Mouse (Mus musculus) hindbrain, embryonic 11.5 days (tissue): Measurements from ENCODE around the gene Gm20388. TPM values are rescaled to one million over a fixed set of nuclear protein-coding genes. Genes with fewer than 3 reads are reported as not detected.

ENCODE experiments used
- ATAC-seq: fragments of 200-750 bp; cut with Nextera tagmentation; 2 replicates; pipeline ENCODE4 v1.8.0; 2017; ENCODE audit warnings: mild to moderate bottlenecking, moderate TSS enrichment, moderate library complexity; ENCODE audit not compliant: low FRiP score
- DNase-seq: peaks from one replicate; pipeline ENCODE4 v3.0.0-alpha.2; 2015; ENCODE audit warnings: low spot score
- H3K27ac ChIP-seq: fragments of 300-500 bp; sonication (generic); 2 replicates; pipeline ENCODE4 v1.5.1; 2014; ENCODE audit warnings: mild to moderate bottlenecking, low read depth, low read length
- H3K27me3 ChIP-seq: fragments of 300-500 bp; sonication (generic); 2 replicates; pipeline ENCODE4 v1.6.1; 2014; ENCODE audit warnings: mild to moderate bottlenecking, low read length, moderate library complexity, mixed read lengths; ENCODE audit not compliant: control insufficient read depth, insufficient read depth
- H3K36me3 ChIP-seq: fragments of 300-500 bp; sonication (generic); 2 replicates; pipeline ENCODE4 v1.6.1; 2014; ENCODE audit warnings: mild to moderate bottlenecking, low read length, moderate library complexity, mixed read lengths; ENCODE audit not compliant: control insufficient read depth, insufficient read depth
- H3K4me1 ChIP-seq: fragments of 300-500 bp; sonication (generic); replicated peaks from 2 replicates; pipeline ENCODE4 v1.6.1; 2014; ENCODE audit warnings: low read length, mixed read lengths; ENCODE audit not compliant: control insufficient read depth, insufficient read depth
- H3K4me2 ChIP-seq: fragments of 300-500 bp; sonication (generic); replicated peaks from 2 replicates; pipeline ENCODE4 v1.6.1; 2014; ENCODE audit warnings: mild to moderate bottlenecking, low read depth, low read length
- H3K4me3 ChIP-seq: fragments of 300-500 bp; sonication (generic); 2 replicates; pipeline ENCODE4 v1.5.1; 2014; ENCODE audit warnings: low read depth, low read length
- H3K9ac ChIP-seq: fragments of 300-500 bp; sonication (generic); 2 replicates; pipeline ENCODE4 v1.6.1; 2014; ENCODE audit warnings: low read depth, low read length
- H3K9me3 ChIP-seq: fragments of 300-500 bp; sonication (generic); 2 replicates; pipeline ENCODE4 v1.6.1; 2016; ENCODE audit warnings: low read length; ENCODE audit not compliant: control insufficient read depth
- WGBS: fragments of 180-500 bp; shearing (Covaris S2); extraction: QIAGEN DNeasy Blood & Tissue Kit; methylation state at CpG from one replicate; pipeline ENCODE4 v1.1.7; 2014; 5-methylcytosine and 5-hydroxymethylcytosine counted together
- polyA plus RNA-seq: library from polyadenylated mRNA; unstranded; fragments of >200 nt; fragmentation: Nextera tagmentation; extraction: Ambion mirVana; gene quantifications from 2 replicates; pipeline ENCODE4 v1.2.1, GENCODE M21; 2014

The Gm20388 gene
- polyA plus RNA-seq, 1 experiment from 2014 or later, result 11.8 TPM

DNA sequence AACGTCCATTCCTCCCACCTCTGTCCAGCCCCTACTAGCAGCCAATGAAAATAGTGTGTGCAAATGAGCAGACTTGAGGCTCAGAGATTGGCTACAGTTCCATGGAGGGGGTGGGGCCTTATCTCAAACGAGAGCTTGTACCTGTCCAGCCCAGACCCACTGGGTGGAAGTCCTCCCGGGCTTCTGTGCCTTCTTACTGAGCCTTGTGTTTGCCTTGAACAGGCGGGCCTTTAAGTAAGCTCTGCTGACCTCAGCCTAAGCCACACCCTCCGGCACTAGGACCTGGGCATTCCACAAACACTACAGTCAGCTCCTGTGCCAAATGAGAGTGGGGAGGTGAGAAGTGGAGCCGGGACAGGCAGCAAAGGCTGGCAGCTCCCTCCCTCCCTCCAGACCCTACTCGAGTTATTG, 2383.6 kb downstream of the Gm20388 start:
- Histone ChIP-seq H3K27me3 (no peaks in the 10 kb centered on the region), H3K4me1 (peaks cover 15% of the 10 kb centered on the region), H3K4me2 (no peak overlapping the region), H3K36me3 (no peaks in the 10 kb centered on the region), H3K4me3 (no peak overlapping the region), H3K27ac (no peak overlapping the region), H3K9ac (no peak overlapping the region), H3K9me3 (no peaks in the 10 kb centered on the region)
- WGBS, result 3% methylated on average over 7 of the region's 7 CpGs
- ATAC-seq, result peak; percentile 68
- DNase-seq, result peak; percentile 40

DNA sequence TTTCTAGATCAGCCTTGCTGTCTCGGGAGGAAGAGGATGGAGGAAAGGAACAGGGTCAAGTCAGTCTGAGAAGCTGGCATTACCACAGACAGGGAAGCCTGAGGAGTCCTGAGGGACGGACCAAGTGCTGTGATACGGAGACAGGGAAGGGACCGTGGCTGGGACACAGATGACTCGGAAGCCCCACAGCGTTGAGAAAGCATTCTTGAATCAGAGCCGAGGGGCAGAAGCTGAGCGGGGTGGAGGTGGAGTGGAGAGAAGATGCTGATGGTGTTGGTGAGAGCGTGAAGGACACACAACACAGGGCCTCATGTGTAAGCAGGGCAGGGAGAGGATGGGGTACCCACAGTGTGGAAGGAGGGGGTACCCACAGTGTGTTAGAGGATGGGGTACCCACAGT, 2384.7 kb downstream of the Gm20388 start:
- DNase-seq, result no peak
- H3K4me2 ChIP-seq, result no peak overlapping the region
- WGBS, result 69% methylated on average over 9 of the region's 9 CpGs

DNA sequence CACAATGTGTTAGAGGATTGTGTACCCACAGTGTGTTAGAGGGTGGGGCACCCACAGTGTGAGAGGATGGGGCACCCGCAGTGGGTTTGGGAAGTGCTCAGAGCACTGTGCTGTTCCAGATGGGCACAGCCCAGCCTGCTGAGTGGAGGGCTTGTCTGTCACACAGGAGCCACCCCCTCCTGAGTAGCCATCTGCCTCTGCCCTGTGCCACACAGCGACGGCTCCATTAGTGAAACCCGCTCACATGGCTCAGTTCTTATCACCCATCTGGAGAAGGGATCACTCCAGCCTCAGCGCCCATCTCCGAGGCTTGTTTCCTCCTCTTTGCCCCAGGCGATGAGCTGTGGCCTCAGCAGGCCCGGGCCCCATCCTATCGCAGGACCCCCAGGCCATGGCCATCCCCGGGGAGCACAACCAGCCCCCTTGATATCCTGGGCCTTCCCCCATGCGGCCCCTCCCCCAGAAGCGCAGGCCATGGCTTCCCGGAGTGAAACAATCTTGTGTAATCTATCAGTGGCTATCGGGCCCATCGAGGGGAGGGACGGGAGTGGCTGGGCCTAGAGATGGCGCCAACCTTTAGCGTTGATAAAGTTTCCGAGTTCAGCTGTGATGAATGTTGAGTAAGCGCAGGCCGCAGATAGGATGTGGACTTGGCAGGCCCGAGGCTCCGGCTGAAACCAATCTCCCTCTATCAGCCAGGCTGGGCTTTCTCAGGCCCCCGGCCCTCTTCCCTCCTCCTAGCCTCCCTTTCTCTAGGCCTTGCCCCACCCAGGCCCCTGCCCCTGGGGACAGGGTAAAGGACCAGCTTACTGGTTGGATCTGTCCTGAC, 2385.7 kb downstream of the Gm20388 start:
- 0 out of 2 replicates have a peak overlapping the region, but pooled peaks have one; percentile 15 for H3K9ac ChIP-seq
- no peaks in the 10 kb centered on the region for H3K9me3 ChIP-seq
- H3K27me3 ChIP-seq, result no peaks in the 10 kb centered on the region
- H3K36me3 ChIP-seq, result no peaks in the 10 kb centered on the region
- H3K4me3 ChIP-seq, result no peak overlapping the region
- H3K4me2 ChIP-seq, result no peak overlapping the region
- peaks cover 13% of the 10 kb centered on the region for H3K4me1 ChIP-seq
- H3K27ac ChIP-seq, result peak overlapping the region; percentile 30; the same call in 1 of the 2 replicates
- peak; percentile 23; the same call in 1 of the 2 replicates for ATAC-seq
- 39% methylated on average over 24 of the region's 24 CpGs for WGBS
- DNase-seq, result peak; percentile 27

More for the DNA sequence above, 2384.7 kb downstream of the Gm20388 start:
- Histone ChIP-seq H3K4me3 (no peak overlapping the region), H3K27ac (no peak overlapping the region), H3K9me3 (no peaks in the 10 kb centered on the region), H3K4me1 (peaks cover 15% of the 10 kb centered on the region), H3K27me3 (no peaks in the 10 kb centered on the region), H3K36me3 (no peaks in the 10 kb centered on the region), H3K9ac (no peak overlapping the region)
- no peak for ATAC-seq

DNA sequence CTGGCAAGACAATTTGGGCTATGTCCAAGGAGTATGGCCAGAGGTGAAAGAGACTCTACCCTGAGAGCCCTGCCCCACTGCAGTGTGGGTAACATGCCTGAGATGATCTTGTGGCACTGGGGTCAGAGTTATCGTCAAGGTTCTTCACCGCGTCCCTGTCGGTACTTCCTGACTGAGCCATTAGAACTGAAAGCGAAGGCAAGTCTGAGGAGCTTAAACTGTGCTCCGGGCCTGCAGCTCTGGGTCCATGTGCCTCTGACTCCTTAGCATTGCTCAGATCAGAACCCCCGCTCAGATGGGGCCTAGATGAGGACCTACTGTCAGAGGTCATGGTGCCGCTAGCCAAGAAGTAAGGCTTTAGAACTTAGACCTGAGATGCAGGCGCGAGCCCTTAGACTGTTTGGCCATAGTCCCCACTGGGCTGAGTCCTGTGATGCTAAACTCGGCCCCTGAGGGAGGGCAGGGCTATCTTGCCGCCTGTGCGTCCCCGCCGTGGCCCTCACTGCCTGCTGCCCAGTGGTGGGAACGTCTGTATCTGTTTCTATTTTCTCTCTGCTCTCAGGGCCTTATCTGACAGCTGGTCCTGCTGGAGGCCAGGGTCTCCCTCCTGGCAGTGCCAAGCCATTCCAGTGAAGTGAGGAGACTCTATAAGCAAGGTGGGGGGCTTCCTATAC, 2389.1 kb downstream of the Gm20388 start:
- Histone ChIP-seq H3K9ac (no peak overlapping the region), H3K4me1 (peaks cover 9% of the 10 kb centered on the region), H3K4me2 (no peak overlapping the region), H3K4me3 (no peak overlapping the region), H3K27ac (no peak overlapping the region), H3K36me3 (no peaks in the 10 kb centered on the region), H3K9me3 (no peaks in the 10 kb centered on the region), H3K27me3 (no peaks in the 10 kb centered on the region)
- ATAC-seq (no peak), DNase-seq (no peak)
- 62% methylated on average over 16 of the region's 16 CpGs for WGBS

DNA sequence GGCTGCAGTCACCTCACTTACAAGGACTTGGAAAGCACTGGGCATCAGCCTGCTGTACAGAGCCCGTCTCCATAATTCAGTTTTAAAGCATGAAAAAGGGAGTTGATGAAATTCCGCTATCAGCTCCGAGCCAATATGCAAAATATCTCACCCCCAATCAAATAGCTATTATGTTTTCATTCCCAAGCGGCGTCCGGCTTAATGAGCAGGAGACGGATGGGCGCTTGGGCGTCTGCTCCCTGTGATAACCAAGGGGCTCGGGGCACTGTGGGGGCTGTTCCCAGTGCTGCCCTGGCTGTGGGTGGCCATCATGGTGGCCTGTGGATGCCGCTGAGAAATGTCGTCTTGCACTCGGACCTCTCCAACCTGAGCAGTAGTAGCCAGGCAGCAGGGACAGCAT, 2390.4 kb downstream of the Gm20388 start:
- H3K27me3 ChIP-seq, result no peaks in the 10 kb centered on the region
- no peak overlapping the region for H3K4me2 ChIP-seq
- no peaks in the 10 kb centered on the region for H3K36me3 ChIP-seq
- ATAC-seq, result no peak
- H3K9ac ChIP-seq, result no peak overlapping the region
- 75% methylated on average over 13 of the region's 13 CpGs for WGBS
- H3K9me3 ChIP-seq, result no peaks in the 10 kb centered on the region
- DNase-seq, result no peak
- H3K27ac ChIP-seq, result no peak overlapping the region
- no peak overlapping the region for H3K4me3 ChIP-seq
- peaks cover 7% of the 10 kb centered on the region for H3K4me1 ChIP-seq

DNA sequence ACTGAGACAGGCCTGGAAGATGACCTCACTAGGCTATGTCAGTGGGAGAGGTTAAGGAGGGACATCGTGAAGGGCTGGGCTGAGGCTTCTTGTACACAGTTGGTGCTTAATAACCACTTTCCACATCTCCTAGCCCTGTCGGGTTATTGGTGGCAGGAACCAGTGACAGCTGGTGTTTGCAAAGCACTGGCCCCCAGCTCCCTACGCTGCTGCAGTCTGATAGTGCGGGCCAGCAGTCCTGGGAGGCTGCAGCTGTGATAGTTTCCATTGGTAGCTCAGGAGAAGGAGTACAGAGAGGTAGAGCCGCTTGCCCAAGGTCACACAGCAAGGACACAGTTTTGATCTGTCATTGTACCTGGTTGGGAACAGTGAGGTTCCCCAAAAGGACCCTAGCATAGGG, 2391.2 kb downstream of the Gm20388 start:
- peaks cover 1% of the 10 kb centered on the region for H3K4me1 ChIP-seq

DNA sequence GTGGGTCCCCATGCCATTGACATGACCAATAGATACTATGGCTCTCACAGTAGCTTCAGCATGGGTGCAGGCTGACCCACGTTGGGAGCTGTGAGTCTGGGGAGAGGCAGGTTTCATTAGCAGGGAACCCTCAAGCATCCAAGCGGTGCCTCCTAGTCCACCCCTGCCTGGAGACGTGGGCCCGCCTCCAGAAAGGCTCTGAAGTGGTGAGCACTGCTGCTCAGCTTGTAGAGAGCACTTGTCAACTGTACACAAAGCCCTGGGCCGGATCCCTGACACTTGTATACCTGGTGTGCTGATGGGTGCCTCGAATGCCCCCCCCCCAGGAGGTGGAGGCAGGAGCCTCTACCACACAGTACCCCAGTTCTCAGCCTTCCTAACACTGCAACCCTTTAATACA, 2392.8 kb downstream of the Gm20388 start:
- Histone ChIP-seq H3K36me3 (no peaks in the 10 kb centered on the region), H3K4me2 (no peak overlapping the region), H3K27ac (no peak overlapping the region), H3K4me1 (no peaks in the 10 kb centered on the region; the same call in 1 of the 2 replicates), H3K9me3 (no peaks in the 10 kb centered on the region), H3K4me3 (no peak overlapping the region), H3K27me3 (no peaks in the 10 kb centered on the region), H3K9ac (no peak overlapping the region)
- no peak for ATAC-seq
- 74% methylated on average over 6 of the region's 6 CpGs for WGBS
- DNase-seq, result no peak

More for the DNA sequence above, 2391.2 kb downstream of the Gm20388 start:
- H3K27me3 ChIP-seq, result no peaks in the 10 kb centered on the region
- H3K36me3 ChIP-seq, result no peaks in the 10 kb centered on the region
- ATAC-seq (no peak), DNase-seq (no peak)
- no peaks in the 10 kb centered on the region for H3K9me3 ChIP-seq
- no peak overlapping the region for H3K9ac ChIP-seq
- 75% methylated on average over 5 of the region's 5 CpGs for WGBS
- no peak overlapping the region for H3K4me3 ChIP-seq
- no peak overlapping the region for H3K4me2 ChIP-seq
- H3K27ac ChIP-seq, result no peak overlapping the region

DNA sequence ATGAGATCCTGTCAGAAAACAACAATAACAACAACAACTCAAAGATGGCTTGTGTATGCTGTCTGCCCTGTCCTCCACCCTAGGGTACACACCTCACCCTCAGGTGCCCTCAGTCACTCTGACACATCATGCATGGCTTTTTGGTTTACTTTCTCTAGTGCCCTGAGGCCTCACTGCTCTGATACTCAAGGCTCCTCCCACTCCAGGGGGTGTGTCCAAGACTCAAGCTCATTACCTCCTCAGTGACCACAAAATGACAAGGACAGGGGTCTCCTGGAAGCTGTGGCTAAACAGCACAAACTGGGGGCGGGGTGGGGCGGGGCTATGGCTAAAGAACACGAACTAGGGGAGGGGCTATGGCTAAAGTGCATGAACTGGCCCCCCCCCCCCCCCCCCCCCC, 2393.4 kb downstream of the Gm20388 start:
- Histone ChIP-seq H3K4me1 (no peaks in the 10 kb centered on the region; the same call in 1 of the 2 replicates), H3K27ac (no peak overlapping the region), H3K27me3 (no peaks in the 10 kb centered on the region), H3K4me3 (no peak overlapping the region), H3K9me3 (no peaks in the 10 kb centered on the region), H3K36me3 (no peaks in the 10 kb centered on the region), H3K9ac (no peak overlapping the region), H3K4me2 (no peak overlapping the region)
- 31% methylated on average over 3 of the region's 3 CpGs for WGBS
- no peak for ATAC-seq
- DNase-seq, result no peak
